Mouse (Mus musculus) ovary, adult 2 months (tissue): ENCODE data around the gene Gm3317. TPM values are rescaled to one million over a fixed set of nuclear protein-coding genes. Genes with fewer than 3 reads are reported as not detected.

Source experiments
- polyA plus RNA-seq: library from polyadenylated mRNA; depleted of rRNA; stranded (reverse); fragments of >200 nt; gene quantifications from 2 replicates; pipeline ENCODE4 v1.2.3, GENCODE M21; 2012; rRNA removed

The Gm3317 gene
- polyA plus RNA-seq, result not detected in 2 replicates

GRCm38 (mm10) chr14:5164235-5164634, at the start of gene Gm3317:
Gene Gm3317, plus strand, starts transcription at chr14:5164535.

DNA sequence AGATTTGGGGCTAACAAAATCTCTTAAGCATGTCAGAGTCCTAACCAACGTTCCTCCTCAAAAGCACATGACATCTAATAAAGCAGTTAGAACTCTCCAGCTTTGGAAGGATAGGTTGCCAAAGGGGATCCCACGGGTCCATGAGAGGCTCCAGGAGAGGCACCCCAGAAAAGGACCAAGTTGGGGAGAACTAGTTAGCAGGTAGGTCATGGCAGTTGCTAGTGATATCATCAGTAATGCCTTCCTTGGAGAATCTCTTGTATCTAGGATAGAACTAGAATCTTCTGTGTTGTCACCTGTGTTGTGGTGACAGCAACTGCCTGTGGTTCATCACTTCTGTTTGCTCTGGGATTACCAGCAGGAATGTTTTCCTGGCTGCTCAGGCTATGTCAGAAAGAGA, 33.1 kb upstream of the Gm3317 start, which contains the start of gene Gm8279:
Gm8279 (plus strand) TSS at position 301 of the 400 bp plus-strand sequence.

GRCm38 (mm10) chr14:5185493-5185892, 21.2 kb downstream of the Gm3317 start, which contains the start of gene Gm8271:
Gene Gm8271, plus strand, starts transcription at chr14:5185793.

Other genes with a start within 250 kb of the Gm3317 start
- not detected in 2 replicates for gene Gm8297, start 180.6 kb upstream of the Gm3317 start, polyA plus RNA-seq
- gene Gm3298, start 148.6 kb upstream of the Gm3317 start, polyA plus RNA-seq, result not detected in 2 replicates
- not detected in 2 replicates for gene 4930555G01Rik, start 113.9 kb upstream of the Gm3317 start, polyA plus RNA-seq
- not detected in 2 replicates for gene Gm8281, start 93.5 kb upstream of the Gm3317 start, polyA plus RNA-seq
- gene Gm8279, start 33.0 kb upstream of the Gm3317 start, polyA plus RNA-seq, result not detected in 2 replicates
- gene Gm8271, start 21.3 kb downstream of the Gm3317 start, polyA plus RNA-seq, result not detected in 2 replicates
- gene Gm3526, start 96.0 kb downstream of the Gm3317 start, polyA plus RNA-seq, result not detected in 2 replicates
- not detected in 2 replicates for gene Gm3542, start 170.4 kb downstream of the Gm3317 start, polyA plus RNA-seq
- gene Gm3500, start 224.5 kb downstream of the Gm3317 start, polyA plus RNA-seq, result not detected in 2 replicates